Mouse (Mus musculus) embryonic stem cell, embryonic (primary cell): Measurements from ENCODE around the gene Adgrv1.

Source experiments
- CTCF ChIA-PET, 4 experiments: fragments of 300-600 bp in 2 of 4; fragments of 350-600 bp in 2 of 4; sonication (Branson Sonifier 250); formaldehyde crosslinking; loops; one replicate each; lab custom pipeline; 2022; ENCODE audit warnings: inconsistent platforms in 2 of 4; lab: Charles Lee
- POLR2A ChIA-PET, 4 experiments: fragments of 300-600 bp in 2 of 4; fragments of 350-600 bp in 2 of 4; sonication (Branson Sonifier 250); formaldehyde crosslinking; loops; one replicate each; lab custom pipeline; 2022; ENCODE audit warnings: antibody characterized with exemption in 4 of 4, inconsistent platforms in 1 of 4; lab: Charles Lee

The Adgrv1 gene

DNA sequence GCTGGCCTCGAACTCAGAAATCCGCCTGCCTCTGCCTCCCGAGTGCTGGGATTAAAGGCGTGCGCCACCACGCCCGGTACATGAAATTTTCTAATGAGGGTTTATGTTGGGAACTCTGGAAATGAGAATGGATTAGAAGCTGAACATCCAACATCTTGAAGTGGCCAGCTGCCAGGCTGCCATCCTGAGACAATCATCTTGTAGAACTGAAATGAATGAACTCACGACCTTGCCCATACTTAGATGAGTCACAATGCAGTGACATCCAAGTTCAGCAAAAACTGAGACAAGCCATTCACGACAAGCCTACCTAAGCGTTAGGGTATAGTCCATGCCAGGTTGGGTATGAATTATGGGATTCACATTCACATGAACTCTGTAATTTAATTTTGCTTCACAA, 393.1 kb downstream of the Adgrv1 start:
- ChIA-PET POLR2A (interaction anchor here in 1 of 4 experiments (0.6 to 1.1 kb wide), 2 partner anchors 9 to 205 kb away, joined by 3 to 4 read pairs; no protein-coding TSS in a partner anchor), CTCF (interaction anchor here in 1 of 4 experiments (0.7 kb wide), 1 partner anchor 1017 kb away, joined by 4 read pairs; no protein-coding TSS in a partner anchor)

DNA sequence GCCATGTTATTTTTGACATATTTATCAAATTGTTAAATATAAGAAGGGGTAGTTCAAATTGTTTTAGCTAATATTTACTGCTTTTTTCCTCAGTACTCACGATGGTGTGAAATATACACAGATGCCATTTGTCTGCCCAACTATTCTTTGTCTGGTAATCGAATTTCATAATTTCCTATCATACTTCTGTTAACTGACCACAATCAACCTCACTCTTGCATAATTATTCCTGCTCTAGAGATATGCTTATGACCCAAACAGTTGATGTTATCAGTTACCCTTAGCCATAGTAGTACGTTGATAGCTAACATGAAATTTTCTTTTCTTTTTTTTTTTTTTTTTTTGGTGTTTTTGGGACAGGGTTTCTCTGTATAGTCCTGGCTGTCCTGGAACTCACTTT, 393.5 kb downstream of the Adgrv1 start:
- POLR2A ChIA-PET, result interaction anchor here in 1 of 4 experiments (0.6 to 1.1 kb wide), 2 partner anchors 9 to 205 kb away, joined by 3 to 4 read pairs; no protein-coding TSS in a partner anchor

DNA sequence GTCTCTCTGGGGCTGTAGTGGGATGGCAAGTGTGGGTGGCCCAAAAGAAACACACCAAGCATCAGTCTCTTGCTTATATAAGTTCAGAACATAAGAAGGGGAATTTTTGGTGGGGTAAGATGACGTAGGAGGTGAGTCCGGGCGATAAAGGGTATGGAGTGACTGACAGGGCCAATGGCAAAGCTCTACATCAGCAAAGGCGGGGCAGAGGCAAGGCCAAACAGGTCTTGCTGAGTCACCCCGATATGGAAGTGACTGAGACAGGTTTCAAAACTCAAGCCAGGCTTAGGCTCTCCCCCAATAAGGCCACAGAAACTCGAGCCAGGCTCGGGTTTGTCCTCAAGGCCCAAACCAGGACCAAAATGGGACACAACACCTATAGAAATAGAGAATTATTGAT, 394.1 kb downstream of the Adgrv1 start:
- ChIA-PET POLR2A (interaction anchor here in 2 of 4 experiments (0.6 to 1.1 kb wide), 2 partner anchors 8 to 354 kb away, joined by 3 to 4 read pairs; no protein-coding TSS in a partner anchor), CTCF (interaction anchor here in 1 of 4 experiments (0.9 kb wide), 1 partner anchor 17 kb away, joined by 3 read pairs; no protein-coding TSS in a partner anchor)

More for the DNA sequence above, 393.5 kb downstream of the Adgrv1 start:
- CTCF ChIA-PET, result interaction anchor here in 2 of 4 experiments (0.7 to 0.9 kb wide), 2 partner anchors 17 to 1016 kb away, joined by 3 to 4 read pairs; no protein-coding TSS in a partner anchor

DNA sequence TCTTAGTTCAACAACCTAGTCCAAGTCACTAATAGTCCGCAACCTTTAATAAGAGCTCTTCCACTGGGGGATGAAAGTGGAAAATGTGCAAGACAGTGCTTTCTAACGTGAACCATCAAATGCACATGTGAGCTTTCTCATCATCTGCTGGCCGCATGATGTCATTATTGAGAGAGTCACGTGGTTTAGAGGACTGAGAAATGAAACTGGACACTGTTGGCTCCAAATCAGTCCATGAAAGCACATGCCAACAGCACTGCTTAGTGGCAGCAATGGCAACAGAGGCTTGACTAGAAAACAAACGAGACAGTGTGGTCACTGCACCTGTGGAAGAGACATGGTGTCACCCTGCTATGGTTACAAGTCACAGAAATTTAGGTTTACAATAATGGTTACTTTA, 395.0 kb downstream of the Adgrv1 start:
- CTCF ChIA-PET, result no interaction called here
- POLR2A ChIA-PET, result no interaction called here

DNA sequence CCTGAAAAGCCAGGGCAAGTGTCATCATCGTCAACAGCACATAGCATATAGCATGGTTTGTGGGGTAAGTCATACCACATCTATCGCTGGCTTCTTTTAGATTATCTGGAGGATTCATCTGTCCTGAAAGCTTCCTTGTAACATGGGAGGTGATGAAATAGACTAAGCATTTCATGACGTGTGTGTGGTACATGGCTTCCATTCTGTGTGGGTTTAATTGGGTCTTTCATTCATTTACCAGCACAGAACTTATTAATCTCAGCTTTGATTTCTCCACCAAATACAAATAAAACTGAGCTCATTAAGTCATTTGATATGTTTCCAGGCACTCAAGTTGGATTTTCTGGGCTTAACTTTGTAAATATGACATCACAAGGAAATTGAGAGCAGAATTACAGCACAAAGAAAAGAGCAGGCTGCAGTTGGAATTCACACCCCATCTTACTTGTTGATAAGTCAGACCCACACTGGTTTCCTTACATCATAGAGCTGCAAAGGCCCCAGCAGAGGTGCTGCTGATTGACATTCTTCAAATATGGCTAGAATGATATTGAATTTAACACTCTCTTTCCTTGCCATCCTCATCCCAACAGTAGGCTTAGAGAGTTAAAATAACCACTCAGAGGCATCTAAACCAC, 396.1 kb downstream of the Adgrv1 start:
- POLR2A ChIA-PET, result no interaction called here
- CTCF ChIA-PET, result interaction anchor here in 1 of 4 experiments (0.5 kb wide), 1 partner anchor 355 kb away, joined by 4 read pairs; no protein-coding TSS in a partner anchor

DNA sequence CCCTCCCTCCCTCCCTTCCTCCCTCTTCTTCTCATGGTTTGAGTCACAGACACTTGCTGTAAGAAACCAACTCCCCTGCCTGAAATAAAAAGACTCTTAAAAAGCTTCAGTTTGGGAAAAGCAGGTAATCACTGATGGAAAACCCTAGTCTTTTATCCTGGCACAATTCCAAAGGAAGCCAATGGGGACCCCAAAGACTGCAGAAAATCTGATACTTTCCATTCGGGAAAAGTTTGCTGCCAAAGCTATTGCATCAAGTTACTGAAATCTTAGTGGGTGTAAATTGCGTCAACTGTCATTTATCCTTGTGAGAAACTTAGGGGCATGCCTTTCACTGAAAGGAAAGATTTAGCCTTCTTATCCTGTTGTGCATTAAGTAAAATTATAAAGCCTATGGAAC, 398.9 kb downstream of the Adgrv1 start:
- ChIA-PET POLR2A (no interaction called here), CTCF (no interaction called here)

DNA sequence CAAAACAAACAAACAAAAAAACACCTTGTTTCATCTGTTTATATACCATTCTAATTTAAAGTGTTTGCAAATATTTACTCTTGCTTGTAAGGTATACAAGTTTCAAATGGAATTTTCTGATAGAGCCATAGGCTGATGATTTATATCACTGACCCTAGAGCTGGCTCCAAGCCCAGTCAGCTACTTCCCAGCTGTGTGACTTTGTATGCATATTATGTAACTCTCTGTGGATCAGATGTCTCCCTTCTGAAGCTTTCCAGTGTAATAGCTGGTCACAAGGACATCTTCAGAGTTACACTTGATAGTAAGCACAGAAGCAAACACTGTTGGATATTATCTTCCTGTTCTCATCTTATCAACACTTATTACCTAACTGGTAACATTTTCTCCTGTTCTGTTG, 400.1 kb downstream of the Adgrv1 start:
- CTCF ChIA-PET, result no interaction called here
- POLR2A ChIA-PET, result no interaction called here

DNA sequence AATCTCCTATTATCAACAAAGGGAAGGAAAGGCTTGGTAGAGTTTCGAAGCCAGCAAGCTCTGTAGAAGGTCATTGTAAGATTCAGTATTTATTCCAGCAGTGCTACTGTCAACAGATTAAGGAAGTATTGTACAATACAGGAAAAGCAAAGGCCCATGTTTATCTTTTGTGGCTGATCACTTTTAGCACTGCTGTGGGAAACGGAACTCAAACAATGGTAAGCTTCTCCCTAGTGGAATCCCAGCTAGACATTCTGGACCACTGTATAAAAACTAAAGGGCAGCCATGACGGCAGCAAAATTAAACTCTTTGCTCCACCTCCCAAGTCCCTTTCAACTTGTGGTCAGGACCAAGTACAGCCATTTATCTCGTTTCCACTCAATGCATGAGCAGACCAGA, 402.8 kb downstream of the Adgrv1 start:
- CTCF ChIA-PET, result interaction anchor here in 1 of 4 experiments (0.6 kb wide), 1 partner anchor 112 kb away, joined by 4 read pairs; no protein-coding TSS in a partner anchor
- POLR2A ChIA-PET, result interaction anchor here in 1 of 4 experiments (0.8 kb wide), 1 partner anchor 9 kb away, joined by 4 read pairs; no protein-coding TSS in a partner anchor

DNA sequence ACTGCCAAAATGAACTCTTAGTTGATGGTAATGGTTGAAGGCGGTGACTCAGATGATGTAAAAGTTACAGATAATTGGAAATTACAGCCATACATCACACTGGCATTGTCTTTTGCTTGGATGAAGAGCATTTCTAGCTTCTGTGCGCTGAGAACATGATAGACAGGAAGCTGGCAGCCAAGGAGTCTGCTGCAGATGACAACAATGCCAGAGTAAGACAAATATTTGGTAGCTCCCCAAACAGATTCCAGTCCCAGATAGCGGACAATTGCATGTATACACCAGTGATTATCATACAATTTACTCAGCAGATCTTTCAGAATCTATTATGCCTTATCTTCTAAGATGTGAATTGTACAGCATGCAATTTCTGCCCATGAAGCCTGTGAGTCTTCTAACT, 409.2 kb downstream of the Adgrv1 start:
- CTCF ChIA-PET, result no interaction called here
- POLR2A ChIA-PET, result no interaction called here

DNA sequence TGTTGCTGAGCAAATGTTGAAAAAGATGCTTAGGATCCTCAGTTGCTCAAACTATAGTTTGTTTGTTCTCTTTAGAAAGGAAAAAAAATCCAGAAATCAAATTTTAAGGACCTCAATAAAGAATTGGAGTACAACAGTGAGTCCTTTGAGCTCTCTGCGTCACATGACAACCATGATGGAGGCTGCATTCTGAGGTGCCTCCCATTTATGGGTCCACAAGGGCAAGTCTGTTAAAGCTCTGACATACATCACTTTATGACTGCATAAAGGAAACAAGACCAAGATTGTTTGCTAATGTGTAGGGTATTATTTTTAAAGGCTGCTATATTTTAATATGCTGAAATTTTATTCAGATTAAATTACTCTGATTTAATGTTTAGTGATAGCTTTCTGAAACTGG, 410.6 kb downstream of the Adgrv1 start:
- ChIA-PET POLR2A (no interaction called here), CTCF (interaction anchor here in 1 of 4 experiments (0.9 kb wide), 1 partner anchor 16 kb away, joined by 3 read pairs; no protein-coding TSS in a partner anchor)

DNA sequence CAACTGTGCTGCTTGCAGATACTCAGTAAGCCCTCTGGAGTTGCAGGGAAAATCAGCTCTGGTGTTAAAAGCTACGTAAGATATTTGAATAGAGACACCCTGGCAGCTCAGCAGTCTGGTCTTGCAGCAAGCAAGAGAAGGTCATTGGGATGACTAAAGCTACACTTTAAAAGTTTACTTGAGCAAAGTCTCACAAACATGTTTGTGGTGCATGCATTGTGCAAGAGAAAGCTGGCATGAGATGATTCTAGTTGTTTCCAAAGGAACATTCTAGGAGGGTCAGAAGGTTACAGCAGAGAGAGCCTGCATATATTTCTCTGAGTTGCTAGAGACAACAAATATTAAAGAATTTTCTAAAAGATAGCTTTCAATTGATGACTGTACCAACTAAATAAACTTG, 421.5 kb downstream of the Adgrv1 start:
- CTCF ChIA-PET, result no interaction called here
- POLR2A ChIA-PET, result no interaction called here

DNA sequence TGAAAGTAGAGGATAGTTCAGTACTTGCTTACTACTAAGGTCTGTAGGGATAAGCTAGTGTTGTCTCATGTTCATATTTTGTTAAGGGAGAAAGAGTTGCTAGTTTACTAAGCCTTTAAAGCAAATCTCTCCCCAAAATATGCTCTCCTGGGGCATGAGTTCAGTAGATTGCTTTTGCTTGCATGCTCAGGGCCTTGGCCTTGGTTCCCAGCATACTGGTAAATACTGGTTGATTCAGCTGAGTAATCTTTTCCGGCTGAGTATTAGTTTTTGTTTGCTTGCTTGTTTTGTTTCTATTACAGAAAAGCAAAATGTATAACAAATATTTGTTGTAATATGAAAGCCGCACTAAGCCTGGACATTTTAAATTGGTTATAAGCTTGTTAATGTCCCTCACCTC, 422.4 kb downstream of the Adgrv1 start:
- ChIA-PET POLR2A (no interaction called here), CTCF (no interaction called here)

DNA sequence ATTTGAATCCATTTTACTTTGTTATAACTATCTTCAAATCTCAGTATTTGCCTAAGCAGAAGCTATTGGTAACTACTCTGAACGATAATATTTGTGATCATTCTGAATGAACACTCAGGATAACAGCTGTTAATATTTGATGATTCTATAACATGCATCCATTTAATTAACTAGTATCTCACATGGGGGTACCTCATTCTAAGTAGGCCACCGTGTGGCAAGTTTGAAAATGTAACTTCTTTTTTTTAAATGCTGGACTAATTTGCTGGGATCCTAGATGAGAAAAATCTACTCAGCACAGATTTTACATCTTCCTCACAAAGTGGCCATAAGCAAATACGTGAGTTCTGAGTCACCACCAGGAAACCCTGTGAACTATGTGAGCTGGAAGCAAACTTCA, 423.1 kb downstream of the Adgrv1 start:
- ChIA-PET POLR2A (no interaction called here), CTCF (no interaction called here)

DNA sequence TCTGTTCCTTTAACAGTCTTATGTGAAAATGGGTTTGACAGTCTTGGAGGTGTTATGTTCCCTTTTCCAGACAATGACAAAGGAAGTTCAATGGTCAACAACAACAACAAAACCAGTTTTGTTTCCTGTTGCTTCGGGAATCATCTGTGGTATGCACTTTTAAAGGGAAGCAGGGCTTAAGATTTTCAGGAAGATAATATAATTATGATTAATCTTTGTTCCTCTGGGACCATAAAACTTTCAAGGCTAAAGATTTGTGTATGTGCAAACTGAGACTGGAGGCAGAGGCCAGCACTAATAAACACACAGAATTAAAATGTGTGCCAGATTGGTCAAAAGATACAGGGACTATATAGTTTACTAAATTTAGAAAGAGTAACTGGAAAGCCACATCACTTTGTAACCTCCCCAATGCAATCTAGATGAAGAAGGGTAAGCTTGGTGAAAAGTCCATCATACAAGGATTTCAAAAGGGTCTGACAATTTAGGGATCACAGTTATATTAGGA, 424.8 kb downstream of the Adgrv1 start:
- POLR2A ChIA-PET, result no interaction called here
- CTCF ChIA-PET, result no interaction called here

DNA sequence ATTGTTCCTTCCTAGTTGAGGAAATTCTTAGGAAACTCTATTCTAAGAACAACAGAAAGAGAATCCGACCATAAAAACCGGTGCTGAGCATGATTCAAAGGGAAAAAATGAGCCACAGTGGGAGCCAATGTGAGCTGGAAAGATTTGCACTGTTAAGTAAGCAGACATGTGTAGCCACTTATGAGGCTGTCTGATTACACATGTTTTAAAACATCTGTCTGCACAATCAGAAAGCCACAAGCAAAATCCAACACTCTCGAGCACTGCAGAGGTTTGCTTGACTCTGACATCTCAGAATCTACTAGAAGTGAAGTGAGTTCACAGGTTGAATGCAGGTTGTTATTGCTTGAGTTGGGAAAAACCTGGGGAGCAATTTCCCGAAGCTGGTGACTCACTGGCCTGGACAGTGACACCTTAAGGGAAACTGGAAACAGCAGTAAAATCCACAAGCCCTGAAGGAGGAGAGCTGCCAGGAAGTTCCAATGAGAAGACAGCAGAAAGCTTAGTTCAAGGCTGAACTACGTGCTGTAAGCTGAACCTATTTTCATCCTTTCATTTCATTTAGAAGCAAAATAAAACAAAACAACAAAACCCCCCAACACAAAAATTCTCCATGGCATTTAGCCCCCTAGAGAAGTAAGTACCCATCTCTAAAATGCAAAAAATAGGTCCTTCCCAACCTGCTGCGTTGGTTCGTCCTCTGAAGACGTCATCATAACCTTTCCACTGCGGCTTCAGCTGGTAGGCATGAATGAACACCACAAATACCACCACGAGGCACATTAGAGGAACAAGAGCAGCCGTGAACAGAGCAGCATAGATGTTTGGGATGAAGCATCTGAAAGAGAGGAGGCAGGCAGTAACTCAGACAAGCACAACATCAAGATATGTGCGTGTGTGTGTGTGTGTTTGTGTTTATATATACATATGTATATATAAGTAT, 450.7 kb downstream of the Adgrv1 start:
- POLR2A ChIA-PET, result interaction anchor here in 2 of 4 experiments (0.6 kb wide), 2 partner anchors 267 to 297 kb away, joined by 3 read pairs; no protein-coding TSS in a partner anchor
- CTCF ChIA-PET, result no interaction called here

DNA sequence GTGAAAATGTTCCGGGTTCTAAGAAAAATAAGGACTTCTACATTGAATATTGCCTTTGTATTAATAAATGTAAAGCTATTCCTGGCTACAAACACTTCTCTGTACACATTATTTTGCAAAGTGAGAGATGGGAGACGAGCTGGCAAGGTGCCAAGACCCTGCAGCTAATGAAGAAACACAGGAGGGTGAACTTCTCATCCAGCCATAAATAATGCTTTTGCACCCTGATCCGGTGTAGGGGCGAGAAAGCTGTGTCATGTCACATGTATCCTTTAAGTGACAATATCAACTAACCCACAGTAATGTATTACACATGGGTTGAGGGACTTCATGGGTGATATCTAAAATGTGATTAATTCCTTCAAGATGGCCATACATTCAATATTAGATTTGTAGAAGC, 451.5 kb downstream of the Adgrv1 start:
- ChIA-PET CTCF (no interaction called here), POLR2A (interaction anchor here in 1 of 4 experiments (0.6 kb wide), 1 partner anchor 296 kb away, joined by 3 read pairs; no protein-coding TSS in a partner anchor)

DNA sequence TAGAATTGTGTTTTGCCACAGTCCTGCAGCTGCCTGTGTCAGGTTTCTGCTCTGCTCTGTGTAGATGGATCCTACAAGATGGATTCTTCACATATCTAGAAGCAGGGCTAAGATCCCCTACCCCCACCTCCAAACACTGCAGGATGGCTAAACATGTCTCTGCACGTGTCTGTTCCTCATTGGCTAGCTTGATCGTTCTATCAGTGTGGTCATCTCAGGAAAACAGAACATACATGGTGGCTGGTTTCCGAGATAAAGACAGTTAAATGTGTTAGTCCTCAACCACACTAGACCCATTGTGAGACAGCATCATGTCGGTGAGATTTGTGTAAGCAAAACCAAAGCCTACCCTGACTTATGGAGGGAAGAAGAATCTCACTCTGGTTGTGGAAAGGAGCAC, 456.1 kb downstream of the Adgrv1 start:
- CTCF ChIA-PET, result no interaction called here
- POLR2A ChIA-PET, result no interaction called here

DNA sequence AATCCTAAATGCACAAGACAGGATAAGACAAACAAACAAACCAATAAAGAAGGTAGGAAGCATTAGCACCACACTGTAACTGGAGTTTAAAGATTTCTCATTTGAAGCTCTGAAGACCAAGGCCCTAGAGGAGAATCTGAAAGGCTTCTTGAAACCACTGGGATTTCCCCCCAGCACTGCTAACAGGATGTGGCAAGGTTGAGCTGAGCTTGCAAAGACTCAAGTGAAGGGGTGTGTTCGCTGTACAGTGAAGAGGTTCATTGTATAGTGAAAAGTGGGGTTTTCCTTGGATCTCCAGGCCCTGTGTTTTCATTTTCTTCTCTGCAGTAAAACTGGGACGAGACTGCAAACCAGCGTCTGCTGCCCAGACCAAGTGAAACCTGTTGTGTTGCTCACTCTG, 456.9 kb downstream of the Adgrv1 start:
- ChIA-PET POLR2A (interaction anchor here in 1 of 4 experiments (0.5 to 0.6 kb wide), 2 partner anchors 31 to 133 kb away, joined by 4 to 5 read pairs; no protein-coding TSS in a partner anchor), CTCF (no interaction called here)

DNA sequence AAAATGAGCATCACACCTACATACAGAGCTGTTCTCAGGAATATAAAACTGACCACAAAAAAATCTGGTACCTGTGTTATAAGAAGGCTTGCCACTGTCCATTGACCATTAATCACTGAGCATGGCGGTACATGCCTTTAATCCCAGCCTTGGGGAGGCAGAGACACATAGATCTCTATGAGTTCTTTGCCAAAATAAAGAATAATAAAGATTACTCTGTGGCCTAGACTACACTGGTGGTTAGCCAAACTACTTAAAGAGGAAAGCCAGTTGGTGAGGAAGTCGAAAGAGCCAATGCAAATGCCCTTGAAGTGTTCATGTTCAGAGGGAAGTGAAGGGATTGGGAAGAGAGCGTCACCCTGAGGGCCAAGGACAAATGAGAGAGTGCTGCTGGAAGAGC, 461.8 kb downstream of the Adgrv1 start:
- ChIA-PET CTCF (no interaction called here), POLR2A (no interaction called here)
